Mouse (Mus musculus) layer of hippocampus, postnatal 36 days (tissue): ENCODE measurements around the gene Gm45837. TPM values are rescaled to one million over a fixed set of nuclear protein-coding genes. Genes with fewer than 3 reads are reported as not detected.
"Not testable (repeated sequence)": the region's sequence is repeated elsewhere in the genome, so short reads cannot be mapped to it uniquely, and the experiment has no call there.

Experiments used
- DNase-seq, 2 experiments: peaks; one replicate each; pipeline ENCODE4 v3.0.0; 2022
- microRNA-seq, 2 experiments: library from miRNA; unstranded; fragments of <30 nt; microRNA quantifications; one replicate each; pipeline ENCODE4 v1.2.0; 2021
- total RNA-seq, 2 experiments: library from RNA; stranded (reverse); gene quantifications; 2 replicates each; pipeline ENCODE4 v1.2.3; 2021

The Gm45837 gene
- total RNA-seq, 2 experiments from 2014 or later, result 3.0 TPM; not detected in 1

GRCm38 (mm10) chr7:101555473-101555872 is 144.8 kb downstream of the Gm45837 start:
- not testable (repeated sequence) for DNase-seq

- no peak for DNase-seq
Measured at GRCm38 (mm10) chr7:101557391-101557790, 146.7 kb downstream of the Gm45837 start.

GRCm38 (mm10) chr7:101559393-101559792 is 148.7 kb downstream of the Gm45837 start:
- DNase-seq, result not testable (repeated sequence)

Small RNAs within 50 kb of the gene (microRNA-seq; reads per million reads assigned to microRNA genes)
- gene Mir139, result 82,100 to 99,158 reads per million in 2 experiments

Other genes with a start within 250 kb of the Gm45837 start
- 10 to 100 TPM; 42.1 to 42.7 TPM for gene Atg16l2, start 108.6 kb upstream of the Gm45837 start, total RNA-seq
- 10 to 100 TPM; 22.7 to 23.3 TPM for gene Stard10, start 93.8 kb upstream of the Gm45837 start, total RNA-seq
- gene Arap1, start 62.8 kb upstream of the Gm45837 start, total RNA-seq, result 10 to 100 TPM; 20.1 to 20.8 TPM
- 100 to 1,000 TPM; 300 to 301 TPM for gene Pde2a, start 10.8 kb downstream of the Gm45837 start, total RNA-seq
- not detected for gene Art2b, start 174.7 kb downstream of the Gm45837 start, total RNA-seq